Mouse (Mus musculus) left cerebral cortex, adult 18-20 months (tissue): ENCODE results near the gene Gm8257. TPM values are rescaled to one million over a fixed set of nuclear protein-coding genes. Genes with fewer than 3 reads are reported as not detected.
"Not testable (repeated sequence)": the region's sequence is repeated elsewhere in the genome, so short reads cannot be mapped to it uniquely, and the experiment has no call there.

Experiments used
- DNase-seq, 2 experiments: peaks; one replicate each; pipeline ENCODE4 v3.0.0; 2021 to 2022; ENCODE audit warnings: low spot score in 2 of 2, mixed read lengths in 1 of 2
- long read RNA-seq, 2 experiments: library from polyadenylated mRNA; stranded (forward); transcript quantifications; one replicate each; pipeline ENCODE4 v2.0.0; 2021
- total RNA-seq, 2 experiments: library from RNA; stranded (reverse); gene quantifications; 2 replicates each; pipeline ENCODE4 v1.2.3; 2021

Gm8257 gene
- total RNA-seq, result not detected
- long read RNA-seq, experiment 1, result 0 reads
- long read RNA-seq, experiment 2, result 0 reads

DNA sequence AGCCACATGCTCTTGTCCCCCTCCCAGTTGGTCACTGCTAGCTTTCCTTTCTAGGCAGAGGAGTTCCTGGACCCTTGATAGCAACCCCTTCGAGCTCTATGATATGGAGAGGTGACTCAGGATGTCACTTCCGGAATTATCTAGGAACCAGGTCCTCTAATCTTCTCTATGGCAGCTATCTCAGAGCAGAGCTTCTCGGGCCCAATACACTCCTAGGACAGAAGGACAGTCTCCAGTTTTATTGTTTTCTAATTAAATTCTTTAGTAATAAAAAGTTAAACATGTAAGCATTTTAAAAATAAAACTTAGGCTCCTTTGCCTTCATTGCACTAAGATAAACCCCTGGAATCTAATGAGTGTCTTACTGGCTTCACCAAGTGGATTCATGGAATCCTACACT, at the start of gene Gm8257:
Gene Gm8257, minus strand, starts transcription at position 101 of the 400 bp plus-strand sequence.
- DNase-seq, result not testable (repeated sequence)

DNA sequence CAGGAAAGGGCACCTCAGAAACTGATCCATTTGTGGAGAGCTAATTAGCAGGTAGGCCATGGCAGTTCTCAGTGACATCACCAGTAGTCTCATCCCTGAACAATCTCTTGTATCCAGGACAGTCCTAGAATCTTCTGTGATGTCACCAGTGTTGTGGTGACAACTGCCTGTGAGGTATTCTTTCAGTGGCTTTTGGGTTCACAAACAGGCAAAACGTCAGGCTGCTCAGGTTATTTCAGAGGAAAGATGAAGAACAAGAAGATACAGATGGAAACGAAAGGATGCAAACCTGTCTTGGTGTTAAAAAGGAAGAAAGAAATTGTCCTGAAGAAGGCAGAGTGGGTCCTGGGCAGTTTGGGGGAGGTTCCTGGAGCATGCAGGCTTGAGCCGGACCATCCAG, 44.0 kb upstream of the Gm8257 start, which contains the start of gene Gm8267:
Gene Gm8267, minus strand, starts transcription at position 101 of the 400 bp plus-strand sequence.
- DNase-seq, result no peak

DNA sequence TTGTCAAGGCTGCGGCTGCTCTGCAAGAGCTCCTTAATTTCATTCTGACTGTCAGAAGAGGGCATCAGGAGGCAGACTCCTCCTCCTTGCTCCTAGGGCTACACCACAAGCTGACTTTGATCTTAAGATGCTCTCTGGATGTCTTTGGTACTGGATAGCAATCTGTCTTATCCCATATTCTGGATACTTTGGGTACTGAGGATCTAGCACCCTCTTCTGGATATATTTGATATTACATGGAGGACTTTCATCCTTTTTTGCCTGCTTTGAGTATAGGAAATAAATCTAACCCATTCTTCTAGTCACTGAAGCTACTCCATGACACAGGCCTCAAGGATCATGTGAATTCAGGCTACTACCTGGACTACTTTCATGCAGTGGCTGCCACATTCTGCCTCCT, 36.5 kb upstream of the Gm8257 start:
- DNase-seq, result not testable (repeated sequence)

- peak; percentile 22 to 31 for DNase-seq
These were observed 24.5 kb upstream of the Gm8257 start for GRCm38 (mm10) chr14:44730711-44731110.

DNA sequence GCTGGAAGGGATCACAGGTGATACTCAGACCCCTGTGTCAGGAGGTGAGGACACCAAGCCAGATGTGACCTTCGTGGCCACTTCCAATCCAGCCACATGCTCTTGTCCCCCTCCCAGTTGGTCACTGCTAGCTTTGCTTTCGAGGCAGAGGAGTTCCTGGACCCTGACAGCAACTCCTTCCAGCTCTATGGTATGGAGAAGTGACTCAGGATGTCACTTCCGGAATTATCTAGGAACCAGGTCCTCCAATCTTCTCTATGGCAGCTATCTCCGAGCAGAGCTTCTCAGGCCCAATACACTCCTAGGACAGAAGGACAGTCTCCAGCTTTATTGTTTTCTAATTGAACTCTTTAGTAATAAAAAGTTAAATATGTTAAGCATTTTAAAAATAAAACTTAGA, 78.5 kb downstream of the Gm8257 start, which contains the start of gene Gm5624:
Gene Gm5624, minus strand, starts transcription at position 202 of the 400 bp plus-strand sequence.
- DNase-seq, result not testable (repeated sequence)

Other genes with a start within 250 kb of the Gm8257 start
- not detected for gene BC061237, start 214.0 kb downstream of the Gm8257 start, total RNA-seq
- gene Gm17093, start 188.2 kb downstream of the Gm8257 start, total RNA-seq, result not detected
- gene Gm8247, start 123.3 kb downstream of the Gm8257 start, total RNA-seq, result not detected
- gene Gm5624, start 78.5 kb downstream of the Gm8257 start, total RNA-seq, result not detected
- gene Gm8267, start 43.9 kb upstream of the Gm8257 start, total RNA-seq, result under 1 TPM in 1 of 2 experiments, not detected in 1; 0.33 TPM
- gene Ptgdr, start 152.9 kb upstream of the Gm8257 start, total RNA-seq, result 1 to 10 TPM in 1 of 2 experiments, under 1 TPM in 1; 0.91 to 1.1 TPM